Mouse (Mus musculus): ENCODE measurements around the gene Ccdc14. TPM values are rescaled to one million over a fixed set of nuclear protein-coding genes. Genes with fewer than 3 reads are reported as not detected.
"Not testable (repeated sequence)": the region's sequence is repeated elsewhere in the genome, so short reads cannot be mapped to it uniquely, and the experiment has no call there.

The Ccdc14 gene
- polyA plus RNA-seq, 1 experiment from 2014 or later = 10.9 TPM

DNA sequence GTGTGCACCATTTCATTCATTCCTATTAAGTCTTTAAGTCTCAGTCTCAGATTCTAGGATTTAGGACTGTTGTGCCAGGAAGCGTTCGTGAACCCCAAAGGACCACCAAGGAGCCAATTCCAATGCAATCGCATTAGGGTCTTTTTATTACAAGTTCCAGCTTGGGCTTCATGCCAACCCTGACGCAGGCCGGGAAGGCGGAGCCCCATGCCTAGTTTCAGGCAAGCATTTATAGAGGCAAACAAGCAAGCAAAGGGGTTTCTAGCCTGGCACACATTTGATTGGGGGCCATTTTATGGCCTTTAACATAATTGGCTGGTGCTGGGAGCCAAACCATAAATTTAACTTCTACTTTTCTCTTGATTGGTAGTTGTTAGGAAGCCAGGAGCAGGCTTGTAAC is 16.1 kb upstream of the Ccdc14 start:
- 93% methylated on average over 6 of the region's 6 CpGs for WGBS
- DNase-seq (ENCODE audit: low spot score) = no peak

DNA sequence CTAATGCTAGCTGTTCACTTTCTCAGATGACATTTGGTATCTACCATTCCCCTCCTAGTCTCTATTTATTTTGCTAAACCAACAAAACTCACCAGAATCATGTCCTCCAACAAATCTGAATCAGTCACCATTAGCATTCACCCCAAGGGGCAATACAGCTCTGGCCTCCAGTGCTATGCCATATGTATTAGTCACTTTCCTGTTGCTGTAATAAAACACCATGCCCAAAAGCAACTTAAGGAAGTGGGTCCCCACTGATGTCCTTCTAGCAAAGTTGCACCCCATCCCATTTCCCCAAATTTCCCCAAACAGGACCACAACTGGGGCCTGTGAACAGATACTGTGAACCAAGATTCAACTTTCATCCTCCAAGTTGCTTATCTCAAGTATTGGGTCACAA is 8.6 kb upstream of the Ccdc14 start:
- H3K4me3 ChIP-seq = no peak overlapping the region
- no peaks in the 10 kb centered on the region for H3K4me1 ChIP-seq
- H3K27ac ChIP-seq = no peak overlapping the region
- DNase-seq (ENCODE audit: low spot score) = no peak
- no peaks in the 10 kb centered on the region for H3K9me3 ChIP-seq (replicated peaks)
- no peaks in the 10 kb centered on the region for H3K36me3 ChIP-seq
- no peaks in the 10 kb centered on the region for H3K27me3 ChIP-seq (ENCODE audit: low read depth, poor library complexity, severe bottlenecking)

More for the DNA sequence above, 16.1 kb upstream of the Ccdc14 start:
- Histone ChIP-seq H3K27me3 (ENCODE audit: low read depth, poor library complexity, severe bottlenecking) (peaks cover 13% of the 10 kb centered on the region), H3K27ac (no peak overlapping the region), H3K36me3 (no peaks in the 10 kb centered on the region), H3K9me3 (replicated peaks) (no peaks in the 10 kb centered on the region), H3K4me1 (peaks cover 9% of the 10 kb centered on the region; the same call in 1 of the 2 replicates), H3K4me3 (no peak overlapping the region)

DNA sequence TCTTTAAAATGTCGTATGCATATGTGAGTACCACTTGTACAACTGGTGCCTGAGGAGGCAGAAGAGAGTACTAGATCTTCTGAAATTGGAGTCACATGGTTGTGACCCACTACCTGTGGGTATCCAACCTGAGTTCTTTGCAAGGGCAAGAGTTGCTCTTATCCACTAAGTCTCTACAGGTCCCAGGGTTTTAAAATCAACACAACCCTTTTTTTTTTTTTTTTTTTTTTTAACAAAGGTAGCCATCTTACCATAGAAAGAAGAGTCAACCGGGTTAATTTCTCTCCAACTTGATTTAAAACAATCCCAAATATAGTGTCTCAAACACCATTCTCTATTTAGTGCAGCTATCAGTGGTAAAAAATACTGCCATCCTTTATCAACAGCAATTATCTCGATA is 537 bp upstream of the Ccdc14 start:
- no peak for DNase-seq (ENCODE audit: low spot score)
- H3K27me3 ChIP-seq (ENCODE audit: low read depth, poor library complexity, severe bottlenecking) = no peaks in the 10 kb centered on the region
- H3K36me3 ChIP-seq = 0 out of 2 replicates have a peak, but pooled peaks cover under 1% of the 10 kb centered on the region
- H3K27ac ChIP-seq = no peak overlapping the region
- peaks cover 11% of the 10 kb centered on the region for H3K4me1 ChIP-seq
- H3K9me3 ChIP-seq (replicated peaks) = no peaks in the 10 kb centered on the region
- WGBS = 77% methylated on average over 3 of the region's 3 CpGs
- H3K4me3 ChIP-seq = peak overlapping the region; percentile 70

DNA sequence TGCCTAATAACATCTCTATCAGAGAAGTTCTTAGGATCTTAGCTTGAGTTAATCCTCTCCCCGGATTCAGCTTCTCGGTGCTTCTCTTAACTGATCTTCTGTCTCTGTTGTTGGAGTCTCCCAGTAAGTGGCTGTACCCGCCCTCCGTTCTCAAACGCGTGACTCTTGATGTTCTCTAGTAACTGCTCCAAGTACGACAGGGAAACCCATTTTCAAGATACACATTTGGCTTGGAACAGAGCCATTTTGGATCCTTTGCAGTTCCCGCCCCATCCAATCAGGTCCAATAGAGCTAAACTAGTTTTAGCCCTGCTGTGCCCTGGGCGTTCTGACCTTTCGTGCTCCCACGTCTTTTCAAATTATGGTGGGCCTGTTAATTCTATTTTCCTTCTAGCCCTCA is 740 bp downstream of the Ccdc14 start:
- DNase-seq (ENCODE audit: low spot score) = peak; percentile 38
- peaks cover 13% of the 10 kb centered on the region for H3K36me3 ChIP-seq
- peak overlapping the region; percentile 70 for H3K4me3 ChIP-seq
- peak overlapping the region; percentile 89 for H3K27ac ChIP-seq
- WGBS = 11% methylated on average over 11 of the region's 11 CpGs
- H3K27me3 ChIP-seq (ENCODE audit: low read depth, poor library complexity, severe bottlenecking) = no peaks in the 10 kb centered on the region
- H3K9me3 ChIP-seq (replicated peaks) = no peaks in the 10 kb centered on the region
- H3K4me1 ChIP-seq = peaks cover 11% of the 10 kb centered on the region

DNA sequence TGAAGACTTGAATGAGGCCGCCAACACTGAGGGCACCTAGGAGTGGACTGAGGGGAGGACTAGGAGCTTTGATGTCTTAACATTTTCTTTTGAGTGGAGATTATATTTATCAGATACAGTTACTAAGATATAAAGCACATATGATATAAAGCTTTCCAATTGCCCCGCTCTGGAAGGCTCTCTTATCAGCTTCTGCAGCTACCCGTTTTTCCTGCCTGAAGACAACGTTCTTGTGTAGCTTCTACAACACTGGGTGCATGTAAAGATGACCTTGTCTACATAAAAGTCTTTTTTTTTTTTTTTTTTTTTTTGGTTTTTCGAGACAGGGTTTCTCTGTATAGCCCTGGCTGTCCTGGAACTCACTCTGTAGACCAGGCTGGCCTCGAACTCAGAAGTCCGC is 4.1 kb downstream of the Ccdc14 start:
- H3K27ac ChIP-seq = no peak overlapping the region
- H3K9me3 ChIP-seq (replicated peaks) = no peaks in the 10 kb centered on the region
- no peak overlapping the region for H3K4me3 ChIP-seq
- peaks cover 42% of the 10 kb centered on the region for H3K36me3 ChIP-seq
- H3K4me1 ChIP-seq = peaks cover 11% of the 10 kb centered on the region
- 95% methylated on average over 6 of the region's 7 CpGs for WGBS
- DNase-seq (ENCODE audit: low spot score) = no peak
- no peaks in the 10 kb centered on the region for H3K27me3 ChIP-seq (ENCODE audit: low read depth, poor library complexity, severe bottlenecking)

DNA sequence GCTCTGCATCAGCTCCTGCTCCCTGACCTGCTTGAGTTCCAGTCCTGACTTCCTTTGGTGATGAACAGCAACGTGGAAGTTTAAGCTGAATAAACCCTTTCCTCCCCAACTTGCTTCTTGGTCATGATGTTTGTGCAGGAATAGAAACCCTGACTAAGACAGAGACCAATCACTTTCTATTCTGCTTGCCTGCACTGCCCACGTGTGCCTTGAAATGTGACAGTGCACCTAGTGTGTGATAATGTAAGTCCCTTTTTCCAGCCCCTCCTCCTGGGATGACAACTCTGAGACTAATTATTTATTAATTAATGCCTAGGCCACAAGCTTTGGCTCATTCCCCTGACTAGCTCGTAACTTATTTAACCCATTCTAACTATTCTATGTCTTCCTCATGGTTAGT is 8.3 kb downstream of the Ccdc14 start:
- not testable (repeated sequence) for DNase-seq (ENCODE audit: low spot score); H3K4me3 ChIP-seq; H3K27ac ChIP-seq; H3K4me1 ChIP-seq; H3K27me3 ChIP-seq (ENCODE audit: low read depth, poor library complexity, severe bottlenecking); H3K9me3 ChIP-seq (replicated peaks)
- WGBS = 76% methylated on average over 3 of the region's 3 CpGs
- H3K36me3 ChIP-seq = peaks cover 56% of the 10 kb centered on the region

DNA sequence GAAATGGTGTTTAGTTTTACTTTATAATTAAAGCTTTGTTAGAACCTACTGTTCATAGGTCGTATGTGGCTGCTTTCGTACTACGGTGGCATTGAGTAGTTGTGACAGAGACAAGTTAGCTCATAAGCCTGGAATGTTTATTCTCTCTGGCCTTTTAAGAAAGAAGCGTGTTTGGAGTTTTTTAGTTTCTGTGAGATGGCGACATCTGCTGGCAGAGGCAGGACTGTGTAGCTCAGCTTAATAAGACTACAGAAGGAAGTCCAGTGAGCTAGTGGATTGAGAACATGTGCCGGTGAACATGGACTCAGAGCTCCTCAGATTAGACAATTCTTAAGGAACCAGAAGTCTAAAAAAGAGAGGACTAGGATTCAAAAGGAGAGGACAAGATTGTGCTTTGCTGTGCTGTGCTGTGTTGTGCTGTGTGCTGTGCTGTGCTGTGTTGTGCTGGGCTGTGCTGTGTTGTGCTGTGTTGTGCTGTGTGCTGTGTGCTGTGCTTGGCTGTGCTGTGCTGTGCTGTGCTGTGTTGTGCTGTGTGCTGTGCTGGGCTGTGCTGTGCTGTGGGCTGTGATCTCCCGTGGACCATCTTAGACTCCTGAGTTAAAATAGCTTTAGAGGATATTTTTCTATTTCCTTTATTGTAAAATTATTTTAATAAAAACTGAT is 9.9 kb downstream of the Ccdc14 start:
- no peaks in the 10 kb centered on the region for H3K9me3 ChIP-seq (replicated peaks)
- DNase-seq (ENCODE audit: low spot score) = peak; percentile 67
- H3K27me3 ChIP-seq (ENCODE audit: low read depth, poor library complexity, severe bottlenecking) = no peaks in the 10 kb centered on the region
- H3K4me3 ChIP-seq = no peak overlapping the region
- H3K4me1 ChIP-seq = no peaks in the 10 kb centered on the region
- WGBS = 43% methylated on average over 7 of the region's 7 CpGs
- peaks cover 66% of the 10 kb centered on the region for H3K36me3 ChIP-seq
- H3K27ac ChIP-seq = no peak overlapping the region

DNA sequence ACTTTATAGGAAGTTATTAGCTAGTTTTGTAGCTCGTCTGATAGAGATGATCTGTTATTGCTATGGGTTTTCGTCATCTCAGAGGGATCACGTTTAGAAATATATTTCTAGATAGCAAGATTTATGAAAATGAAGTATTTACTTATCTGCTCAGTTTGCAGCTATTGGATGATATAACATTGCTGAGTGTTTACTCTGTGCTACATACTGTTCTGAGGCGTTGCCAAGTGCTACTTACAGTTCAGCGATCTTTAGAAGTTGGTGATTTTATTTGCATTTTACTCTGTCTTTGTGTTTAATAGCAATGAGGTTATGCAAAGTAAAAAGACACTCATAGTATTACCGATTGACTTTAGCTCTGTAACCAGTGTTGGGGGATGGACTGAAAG is 10.4 kb downstream of the Ccdc14 start:
- 91% methylated on average over 6 of the region's 6 CpGs for WGBS
- peaks cover 66% of the 10 kb centered on the region for H3K36me3 ChIP-seq
- no peak overlapping the region for H3K27ac ChIP-seq
- no peaks in the 10 kb centered on the region for H3K4me1 ChIP-seq
- H3K27me3 ChIP-seq (ENCODE audit: low read depth, poor library complexity, severe bottlenecking) = no peaks in the 10 kb centered on the region
- DNase-seq (ENCODE audit: low spot score) = no peak
- H3K4me3 ChIP-seq = no peak overlapping the region
- H3K9me3 ChIP-seq (replicated peaks) = no peaks in the 10 kb centered on the region

DNA sequence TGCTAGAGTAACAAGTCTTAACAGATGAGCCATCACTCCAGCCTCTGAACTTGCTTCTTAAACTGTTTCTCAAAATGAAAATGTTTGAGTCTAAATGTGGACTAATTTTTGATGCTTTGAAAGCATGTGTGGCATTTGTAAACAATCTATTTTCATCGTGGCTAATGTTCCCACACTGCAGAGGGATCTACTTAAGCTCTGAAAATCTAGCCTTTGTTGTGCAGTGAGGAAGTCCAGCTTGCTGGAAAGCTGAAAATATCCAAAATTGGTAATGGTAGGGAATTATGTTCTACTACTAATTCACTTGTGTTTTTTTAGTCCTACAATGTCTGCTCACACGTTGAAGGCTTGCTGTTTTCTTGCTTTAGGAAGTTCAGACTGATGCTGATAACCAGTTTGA is 15.6 kb downstream of the Ccdc14 start:
- no peak overlapping the region for H3K27ac ChIP-seq
- no peaks in the 10 kb centered on the region for H3K27me3 ChIP-seq (ENCODE audit: low read depth, poor library complexity, severe bottlenecking)
- H3K4me3 ChIP-seq = no peak overlapping the region
- H3K9me3 ChIP-seq (replicated peaks) = no peaks in the 10 kb centered on the region
- DNase-seq (ENCODE audit: low spot score) = no peak
- 89% methylated on average over 2 of the region's 2 CpGs for WGBS
- H3K4me1 ChIP-seq = no peaks in the 10 kb centered on the region
- peaks cover 81% of the 10 kb centered on the region for H3K36me3 ChIP-seq

DNA sequence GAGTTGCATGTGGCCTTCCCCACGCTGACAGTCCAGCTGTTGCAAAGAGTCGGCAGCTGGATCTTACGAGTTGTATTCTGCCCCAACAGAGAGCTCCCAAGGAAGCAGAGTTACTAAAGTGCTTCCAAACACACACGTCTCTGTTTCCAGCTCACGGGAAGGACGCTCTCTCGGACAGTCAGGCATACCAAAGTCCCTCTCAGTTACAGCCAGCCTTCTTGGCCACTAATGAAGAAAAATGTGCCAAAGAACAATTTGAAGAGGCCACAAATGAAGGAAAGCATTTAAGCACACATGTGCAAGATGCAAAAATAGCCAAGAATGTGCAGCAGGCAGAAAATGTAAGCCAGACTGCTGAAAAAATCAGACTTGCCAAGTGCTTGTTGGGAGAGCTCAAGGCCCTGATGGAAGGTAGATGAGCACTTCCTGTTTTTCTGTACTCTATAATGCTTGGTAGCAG is 16.1 kb downstream of the Ccdc14 start:
- no peak for DNase-seq (ENCODE audit: low spot score)
- Histone ChIP-seq H3K36me3 (peaks cover 77% of the 10 kb centered on the region), H3K4me1 (no peaks in the 10 kb centered on the region), H3K4me3 (no peak overlapping the region), H3K9me3 (replicated peaks) (no peaks in the 10 kb centered on the region), H3K27ac (no peak overlapping the region), H3K27me3 (ENCODE audit: low read depth, poor library complexity, severe bottlenecking) (no peaks in the 10 kb centered on the region)
- 90% methylated on average over 7 of the region's 7 CpGs for WGBS

DNA sequence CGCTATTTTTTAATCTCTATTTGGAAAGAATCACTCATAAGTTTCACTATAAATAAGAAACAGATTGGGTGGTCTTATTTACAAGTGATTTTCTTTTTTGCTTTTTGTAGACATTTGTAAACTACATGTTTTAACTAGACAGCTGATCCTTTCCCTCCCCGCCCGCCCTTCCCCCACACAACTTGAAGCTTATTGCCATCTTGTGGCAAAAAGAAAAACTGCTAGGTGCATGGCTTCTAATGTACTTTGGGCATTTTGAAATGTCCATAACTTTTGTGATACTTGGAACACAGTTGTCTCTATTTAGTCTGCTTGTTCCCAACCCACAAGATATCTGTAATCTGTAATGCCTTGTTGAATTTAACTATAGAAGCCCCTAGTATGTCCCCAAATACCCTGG is 21.1 kb downstream of the Ccdc14 start:
- Histone ChIP-seq H3K4me1 (no peaks in the 10 kb centered on the region), H3K4me3 (no peak overlapping the region), H3K9me3 (replicated peaks) (no peaks in the 10 kb centered on the region), H3K27ac (no peak overlapping the region), H3K27me3 (ENCODE audit: low read depth, poor library complexity, severe bottlenecking) (no peaks in the 10 kb centered on the region), H3K36me3 (peaks cover 68% of the 10 kb centered on the region)
- WGBS = 89% methylated on average over 3 of the region's 3 CpGs
- no peak for DNase-seq (ENCODE audit: low spot score)

DNA sequence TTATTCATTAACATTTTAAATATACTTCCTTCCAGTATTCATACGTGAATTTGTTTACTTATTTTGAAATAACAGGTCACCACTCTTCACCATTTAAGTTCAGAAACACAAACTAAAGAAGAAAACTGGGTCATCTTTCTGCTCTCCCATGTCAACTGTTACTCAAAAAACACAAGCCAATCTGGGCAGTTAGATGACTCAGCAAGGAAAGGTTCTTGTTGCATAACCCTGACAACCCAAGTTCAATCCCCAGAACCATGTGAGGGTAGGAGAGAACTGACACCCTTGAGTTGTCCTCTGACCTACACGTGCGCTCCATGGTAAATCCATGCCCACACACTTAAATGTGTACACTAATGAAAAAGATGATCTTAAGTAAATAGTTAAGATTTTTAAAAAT is 34.7 kb downstream of the Ccdc14 start:
- H3K9me3 ChIP-seq (replicated peaks) = no peaks in the 10 kb centered on the region
- no peaks in the 10 kb centered on the region for H3K27me3 ChIP-seq (ENCODE audit: low read depth, poor library complexity, severe bottlenecking)
- H3K4me1 ChIP-seq = no peaks in the 10 kb centered on the region
- 94% methylated on average over 3 of the region's 3 CpGs for WGBS
- no peak for DNase-seq (ENCODE audit: low spot score)
- H3K27ac ChIP-seq = no peak overlapping the region
- H3K4me3 ChIP-seq = no peak overlapping the region
- peaks cover 49% of the 10 kb centered on the region for H3K36me3 ChIP-seq

DNA sequence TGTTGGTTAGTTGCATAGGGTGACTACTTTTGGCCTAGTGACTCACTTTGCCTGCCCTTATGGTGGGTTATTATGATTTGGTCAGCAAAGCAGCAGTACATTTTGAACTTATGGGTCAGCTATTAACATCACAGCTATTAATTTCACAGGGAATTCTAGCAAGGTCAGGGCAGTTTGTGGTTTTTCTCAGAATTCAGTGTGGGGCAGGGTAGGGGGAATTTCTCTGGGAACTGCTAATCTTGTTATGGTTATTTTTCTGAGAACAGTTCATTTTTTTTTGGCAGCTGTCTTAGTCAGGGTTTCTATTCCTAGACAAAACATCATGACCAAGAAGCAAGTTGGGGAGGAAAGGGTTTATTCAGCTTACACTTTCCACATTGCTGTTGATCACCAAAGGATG is 38.2 kb downstream of the Ccdc14 start:
- H3K4me1 ChIP-seq; DNase-seq (ENCODE audit: low spot score); H3K27ac ChIP-seq; H3K27me3 ChIP-seq (ENCODE audit: low read depth, poor library complexity, severe bottlenecking); H3K9me3 ChIP-seq (replicated peaks); H3K4me3 ChIP-seq: not testable (repeated sequence)
- peaks cover 28% of the 10 kb centered on the region for H3K36me3 ChIP-seq

DNA sequence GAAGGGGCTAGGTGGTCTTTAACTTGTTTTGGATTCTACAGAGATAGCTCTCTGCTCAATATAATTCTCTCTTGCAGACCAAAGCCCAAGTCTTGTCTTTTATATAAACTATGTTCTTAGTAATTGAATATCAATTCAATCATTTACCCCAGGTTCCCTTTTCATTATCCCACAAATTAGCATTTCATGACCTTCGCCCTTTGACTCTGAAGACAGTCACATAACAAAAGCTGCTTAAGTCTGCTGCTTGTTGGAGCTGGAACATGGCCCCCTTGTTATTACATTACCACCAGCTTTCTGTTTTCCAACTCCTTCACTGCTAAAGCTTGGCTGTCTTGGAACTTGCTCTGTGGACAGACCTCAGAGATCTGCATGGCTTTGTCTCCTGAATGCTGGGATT is 39.0 kb downstream of the Ccdc14 start:
- no peak overlapping the region for H3K4me3 ChIP-seq
- H3K9me3 ChIP-seq (replicated peaks) = no peaks in the 10 kb centered on the region
- WGBS = 95% methylated on average over 1 of the region's 1 CpGs
- DNase-seq (ENCODE audit: low spot score) = no peak
- H3K27me3 ChIP-seq (ENCODE audit: low read depth, poor library complexity, severe bottlenecking) = no peaks in the 10 kb centered on the region
- H3K27ac ChIP-seq = no peak overlapping the region
- H3K36me3 ChIP-seq = peaks cover 20% of the 10 kb centered on the region
- no peaks in the 10 kb centered on the region for H3K4me1 ChIP-seq

Data from limb, embryonic 10.5 days (tissue).